Mouse (Mus musculus) v-Abl transformed pro-B cells (cell line): ENCODE results near the gene Amy1.
"Not testable (repeated sequence)": the region's sequence is repeated elsewhere in the genome, so short reads cannot be mapped to it uniquely, and the experiment has no call there.

ENCODE experiments used
- in situ Hi-C, 2 experiments: fragments of 400-800 bp; cut with MboI; formaldehyde crosslinking; loops; one replicate each; pipeline ENCODE4 v1.15.1; 2025; ENCODE audit not compliant: unreplicated experiment in 2 of 2

Amy1 gene

GRCm38 (mm10) chr3:113606599-113606998 is at the start of gene Amy1:
TSS of gene Amy1 (minus strand) at chr3:113606699.
- in situ Hi-C loops, result no loop called here

DNA sequence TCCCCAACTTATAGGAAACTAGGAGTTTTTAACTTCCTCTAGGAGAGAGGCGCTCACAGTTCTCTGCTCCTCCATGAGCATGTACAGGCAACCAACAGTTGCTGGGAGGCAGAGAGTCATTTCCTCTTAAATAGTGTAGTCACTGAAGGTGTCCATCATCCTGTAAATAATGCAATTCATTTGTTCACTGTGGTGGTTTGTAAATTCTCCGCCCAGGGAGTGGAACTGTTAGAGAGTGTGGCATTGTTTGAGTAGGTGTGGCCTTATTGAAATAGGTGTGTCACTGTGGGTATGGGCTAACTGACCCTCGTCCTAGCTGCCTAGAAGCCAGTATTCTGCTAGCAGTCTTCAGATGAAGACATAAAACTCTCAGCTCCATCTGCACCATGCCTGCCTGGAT is 47.8 kb upstream of the Amy1 start:
- in situ Hi-C loops, result loop anchor here in 1 of 2 experiments (25.0 kb wide), 1 partner anchor 1958 kb away; no protein-coding TSS in a partner anchor

- in situ Hi-C loops, result loop anchor here in 1 of 2 experiments (25.0 kb wide), 1 partner anchor 1961 kb away; no protein-coding TSS in a partner anchor
Observed at GRCm38 (mm10) chr3:113651386-113651785, 44.9 kb upstream of the Amy1 start.

GRCm38 (mm10) chr3:113639545-113639944 is 33.0 kb upstream of the Amy1 start:
- in situ Hi-C loops, result no loop called here

DNA sequence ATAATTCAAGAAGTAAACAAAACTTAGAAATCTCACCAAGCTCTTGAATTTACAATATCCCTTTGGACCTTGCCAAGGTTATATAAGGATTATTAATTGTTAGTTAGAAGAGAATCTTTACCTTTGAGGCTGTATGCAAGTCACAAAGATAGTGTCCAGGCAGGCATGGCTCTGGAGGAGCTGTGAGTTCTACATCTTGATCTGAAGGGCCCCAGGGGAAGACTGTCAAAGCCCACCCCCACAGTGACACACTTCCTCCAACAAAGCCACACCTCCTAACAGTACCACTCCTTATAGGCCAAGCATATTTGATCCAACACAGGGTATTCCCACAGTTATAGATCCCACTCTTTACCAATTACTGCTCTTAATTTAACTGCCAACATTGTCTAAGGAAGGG is 27.7 kb upstream of the Amy1 start:
- in situ Hi-C loops, result no loop called here

- in situ Hi-C loops, result no loop called here
Observed at GRCm38 (mm10) chr3:113631611-113632010, 25.1 kb upstream of the Amy1 start.

- in situ Hi-C loops, result no loop called here
Observed at GRCm38 (mm10) chr3:113630564-113630963, 24.1 kb upstream of the Amy1 start.

GRCm38 (mm10) chr3:113629606-113630359 is 23.3 kb upstream of the Amy1 start, which contains the start of gene Rnpc3:
TSS of gene Rnpc3 (minus strand) at chr3:113630149.
- in situ Hi-C loops, result no loop called here

GRCm38 (mm10) chr3:113590844-113591243 is 15.7 kb downstream of the Amy1 start:
- in situ Hi-C loops, result no loop called here

DNA sequence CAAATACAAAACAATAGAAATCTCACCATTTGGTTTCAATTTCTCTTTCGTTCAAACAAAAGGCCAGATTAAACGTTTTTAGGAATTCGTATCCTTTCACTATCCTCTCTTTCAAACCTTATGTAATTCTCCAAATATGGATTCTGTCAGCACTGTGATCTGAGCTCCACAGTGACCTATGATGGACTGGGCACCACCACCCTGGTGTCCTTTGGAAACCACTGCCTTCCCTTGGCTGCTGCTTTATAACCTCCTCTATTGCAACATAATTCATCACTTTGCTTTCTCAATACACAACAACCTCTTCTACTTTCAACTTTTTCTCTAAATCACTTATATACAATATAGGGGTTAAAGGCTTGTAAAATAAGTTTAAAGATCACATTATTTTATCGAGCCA is 31.9 kb downstream of the Amy1 start:
- in situ Hi-C loops, result no loop called here

DNA sequence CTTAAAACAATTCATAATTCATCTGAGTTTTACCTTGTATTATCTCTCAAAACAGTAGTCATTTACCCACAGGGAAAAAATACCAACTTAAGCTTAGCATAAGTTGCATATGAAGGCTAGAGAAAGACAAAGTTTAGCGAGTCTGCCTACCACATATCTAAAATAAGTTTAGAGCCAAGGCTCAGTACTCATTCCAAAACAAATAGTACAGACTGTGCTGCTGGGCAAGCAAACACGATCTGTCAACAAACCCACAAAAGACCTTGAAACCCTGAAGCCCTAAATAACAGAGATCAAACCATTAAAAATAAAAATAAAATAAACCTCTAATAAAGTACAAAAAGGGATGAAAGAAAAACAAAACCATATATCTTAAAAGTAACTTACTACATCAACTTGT is 32.4 kb downstream of the Amy1 start:
- in situ Hi-C loops, result no loop called here

GRCm38 (mm10) chr3:113572158-113572557 is 34.3 kb downstream of the Amy1 start:
- in situ Hi-C loops, result no loop called here

GRCm38 (mm10) chr3:113539692-113540091 is 66.8 kb downstream of the Amy1 start:
- in situ Hi-C loops, result no loop called here

GRCm38 (mm10) chr3:113532328-113532727 is 74.2 kb downstream of the Amy1 start, which contains the start of gene Amy2a1:
TSS of gene Amy2a1 (minus strand) at chr3:113532428.
- in situ Hi-C loops, result not testable (repeated sequence)
